ENCODE assay signal across 14 mouse cellular contexts in genomic region chr13:111345486-111346440, GRCm38 (mm10).
DNase-seq lines count a peak whose midpoint lies in the region; ATAC-seq lines count a peak whose summit lies in the region.
"Had no signal": no experiment of that assay in that cellular context is flagged by ENCODE, and none has a peak within 500 bp of the region (broad histone marks: within the 10 kb centered on the region; RNA-seq: fewer than 3 reads in every experiment).

No protein-coding gene starts in this region.

- 0 out of 2 replicates have a peak, but pooled peaks have one; percentile 44 for ATAC-seq in embryonic facial prominence, embryonic 11.5 days (replicated peaks; ENCODE audit: insufficient number of reproducible peaks, low FRiP score, low TSS enrichment, low read depth)
- ATAC-seq in midbrain, embryonic 11.5 days (ENCODE audit: low FRiP score) = peak; percentile 35; the same call in 1 of the 2 replicates
- no peak for ATAC-seq in midbrain, embryonic 13.5 days
- peak; percentile 82 for ATAC-seq in liver, embryonic 12.5 days
- ATAC-seq: forebrain, embryonic 15.5 days had no signal

- 74% methylated on average over 15 of the region's 15 CpGs for WGBS in embryonic facial prominence, embryonic 11.5 days
- WGBS in embryonic facial prominence, embryonic 10.5 days = 76% methylated on average over 15 of the region's 15 CpGs
- WGBS in midbrain, embryonic 11.5 days = 78% methylated on average over 15 of the region's 15 CpGs
- WGBS in midbrain, embryonic 13.5 days = 75% methylated on average over 15 of the region's 15 CpGs
- 18% methylated on average over 15 of the region's 15 CpGs for WGBS in liver, embryonic 12.5 days (ENCODE audit: insufficient replicate concordance)

- no peaks in the 10 kb centered on the region for H3K27me3 ChIP-seq in embryonic facial prominence, embryonic 11.5 days (ENCODE audit: control insufficient read depth, insufficient read depth, low read length)
- no peaks in the 10 kb centered on the region for H3K27me3 ChIP-seq in embryonic facial prominence, embryonic 10.5 days (replicated peaks; ENCODE audit: low read depth, poor library complexity, severe bottlenecking)
- H3K27me3 ChIP-seq in midbrain, embryonic 11.5 days (ENCODE audit: control insufficient read depth, insufficient read depth, low read length) = no peaks in the 10 kb centered on the region
- no peaks in the 10 kb centered on the region for H3K27me3 ChIP-seq in midbrain, embryonic 13.5 days
- no peaks in the 10 kb centered on the region for H3K27me3 ChIP-seq in liver, embryonic 12.5 days (replicated peaks)
- H3K27me3 ChIP-seq: forebrain, embryonic 15.5 days had no signal

- DNase-seq in embryonic facial prominence, embryonic 11.5 days (ENCODE audit: low spot score) = no peak
- no peak for DNase-seq in embryonic facial prominence, embryonic 10.5 days (ENCODE audit: low spot score)
- DNase-seq in midbrain, embryonic 11.5 days (ENCODE audit: low spot score, missing footprints) = no peak
- DNase-seq in thymus, postnatal 10 days (ENCODE audit: low spot score in 2 of 2) = no peak
- no peak for DNase-seq in kidney, postnatal 10 days
- no peak for DNase-seq in gastrocnemius, postnatal 4 days (ENCODE audit: low spot score in 2 of 2)
- DNase-seq: cerebellum, adult 11 months; gastrocnemius, postnatal 14 days; spleen, adult 18-20 months; thymus, adult 2 months had no signal

- no peak overlapping the region for H3K9ac ChIP-seq in embryonic facial prominence, embryonic 11.5 days (replicated peaks; ENCODE audit: low read length)
- H3K9ac ChIP-seq in midbrain, embryonic 11.5 days (ENCODE audit: low read length) = no peak overlapping the region
- H3K9ac ChIP-seq in midbrain, embryonic 13.5 days (replicated peaks) = no peak overlapping the region
- no peak overlapping the region for H3K9ac ChIP-seq in liver, embryonic 12.5 days
- H3K9ac ChIP-seq: embryonic facial prominence, embryonic 12.5 days; forebrain, embryonic 15.5 days had no signal

- H3K27ac ChIP-seq in embryonic facial prominence, embryonic 11.5 days (replicated peaks; ENCODE audit: low read depth, low read length) = no peak overlapping the region
- H3K27ac ChIP-seq in embryonic facial prominence, embryonic 10.5 days (replicated peaks) = no peak overlapping the region
- no peak overlapping the region for H3K27ac ChIP-seq in midbrain, embryonic 11.5 days (ENCODE audit: low read depth, low read length)
- H3K27ac ChIP-seq in midbrain, embryonic 13.5 days = no peak overlapping the region
- no peak overlapping the region for H3K27ac ChIP-seq in liver, embryonic 12.5 days
- H3K27ac ChIP-seq: embryonic facial prominence, embryonic 12.5 days; forebrain, embryonic 15.5 days had no signal

- no peaks in the 10 kb centered on the region for H3K9me3 ChIP-seq in embryonic facial prominence, embryonic 11.5 days (replicated peaks; ENCODE audit: control insufficient read depth, low read length)
- no peaks in the 10 kb centered on the region for H3K9me3 ChIP-seq in embryonic facial prominence, embryonic 10.5 days
- H3K9me3 ChIP-seq in midbrain, embryonic 11.5 days (ENCODE audit: control insufficient read depth, low read length) = no peaks in the 10 kb centered on the region
- no peaks in the 10 kb centered on the region for H3K9me3 ChIP-seq in midbrain, embryonic 13.5 days
- H3K9me3 ChIP-seq in liver, embryonic 12.5 days (replicated peaks) = no peaks in the 10 kb centered on the region
- H3K9me3 ChIP-seq: embryonic facial prominence, embryonic 12.5 days; forebrain, embryonic 15.5 days had no signal

- no peak overlapping the region for H3K4me3 ChIP-seq in embryonic facial prominence, embryonic 11.5 days (ENCODE audit: low read depth, low read length)
- no peak overlapping the region for H3K4me3 ChIP-seq in embryonic facial prominence, embryonic 10.5 days
- no peak overlapping the region for H3K4me3 ChIP-seq in midbrain, embryonic 11.5 days (ENCODE audit: low read depth, low read length)
- H3K4me3 ChIP-seq in midbrain, embryonic 13.5 days (replicated peaks) = no peak overlapping the region
- no peak overlapping the region for H3K4me3 ChIP-seq in liver, embryonic 12.5 days
- H3K4me3 ChIP-seq: embryonic facial prominence, embryonic 12.5 days; forebrain, embryonic 15.5 days had no signal

- H3K4me2 ChIP-seq in embryonic facial prominence, embryonic 11.5 days (ENCODE audit: low read depth, low read length) = no peak overlapping the region
- no peak overlapping the region for H3K4me2 ChIP-seq in midbrain, embryonic 11.5 days
- no peak overlapping the region for H3K4me2 ChIP-seq in midbrain, embryonic 13.5 days (replicated peaks)
- peak overlapping the region; percentile 27 for H3K4me2 ChIP-seq in liver, embryonic 12.5 days
- H3K4me2 ChIP-seq: embryonic facial prominence, embryonic 12.5 days; forebrain, embryonic 15.5 days had no signal

- H3K36me3 ChIP-seq in embryonic facial prominence, embryonic 11.5 days (replicated peaks; ENCODE audit: control insufficient read depth, insufficient read depth, low read depth, low read length) = no peaks in the 10 kb centered on the region
- H3K36me3 ChIP-seq in embryonic facial prominence, embryonic 10.5 days (replicated peaks) = no peaks in the 10 kb centered on the region
- no peaks in the 10 kb centered on the region for H3K36me3 ChIP-seq in midbrain, embryonic 11.5 days (ENCODE audit: control insufficient read depth, insufficient read depth, low read length)
- no peaks in the 10 kb centered on the region for H3K36me3 ChIP-seq in midbrain, embryonic 13.5 days
- no peaks in the 10 kb centered on the region for H3K36me3 ChIP-seq in liver, embryonic 12.5 days
- H3K36me3 ChIP-seq: embryonic facial prominence, embryonic 12.5 days; forebrain, embryonic 15.5 days had no signal

- H3K4me1 ChIP-seq in embryonic facial prominence, embryonic 11.5 days (ENCODE audit: control insufficient read depth, insufficient read depth, low read length) = no peaks in the 10 kb centered on the region
- H3K4me1 ChIP-seq in embryonic facial prominence, embryonic 10.5 days = peaks cover 7% of the 10 kb centered on the region; the same call in 1 of the 2 replicates
- H3K4me1 ChIP-seq in midbrain, embryonic 11.5 days (ENCODE audit: control insufficient read depth, insufficient read depth, low read length) = no peaks in the 10 kb centered on the region
- H3K4me1 ChIP-seq in midbrain, embryonic 13.5 days (replicated peaks) = peaks cover 5% of the 10 kb centered on the region; the same call in 1 of the 2 replicates
- H3K4me1 ChIP-seq in liver, embryonic 12.5 days = peaks cover 35% of the 10 kb centered on the region
